Mouse (Mus musculus) layer of hippocampus, postnatal 10 days (tissue): ENCODE results near the gene Pcdh9. TPM values are rescaled to one million over a fixed set of nuclear protein-coding genes. Genes with fewer than 3 reads are reported as not detected.

Experiments used
- DNase-seq, 2 experiments: peaks; one replicate each; pipeline ENCODE4 v3.0.0; 2021; ENCODE audit warnings: low spot score in 2 of 2
- total RNA-seq, 2 experiments: library from RNA; stranded (reverse); gene quantifications; 2 replicates each; pipeline ENCODE4 v1.2.3; 2021

Gene Pcdh9
- total RNA-seq, 2 experiments from 2014 or later: 150 to 158 TPM

DNA sequence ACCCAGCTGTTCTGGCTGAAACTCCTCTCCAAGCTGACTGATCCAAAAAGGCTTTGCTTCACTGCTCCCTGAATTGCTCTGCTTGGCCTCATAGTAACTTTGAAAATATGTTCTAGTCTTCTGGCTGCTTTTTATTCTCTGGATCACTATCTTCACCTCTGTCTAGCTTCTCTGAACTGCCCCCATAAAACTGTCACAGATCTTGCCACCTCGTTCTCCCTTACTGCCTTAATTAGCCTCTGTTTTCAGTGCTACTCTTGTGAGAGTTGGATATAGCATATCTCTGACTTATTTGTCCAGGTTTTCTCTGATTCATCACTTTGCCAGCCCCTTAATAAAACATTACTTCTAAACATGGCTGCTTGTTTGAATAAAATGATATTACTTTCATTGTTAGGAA is 481.2 kb downstream of the Pcdh9 start:
- no peak for DNase-seq

DNA sequence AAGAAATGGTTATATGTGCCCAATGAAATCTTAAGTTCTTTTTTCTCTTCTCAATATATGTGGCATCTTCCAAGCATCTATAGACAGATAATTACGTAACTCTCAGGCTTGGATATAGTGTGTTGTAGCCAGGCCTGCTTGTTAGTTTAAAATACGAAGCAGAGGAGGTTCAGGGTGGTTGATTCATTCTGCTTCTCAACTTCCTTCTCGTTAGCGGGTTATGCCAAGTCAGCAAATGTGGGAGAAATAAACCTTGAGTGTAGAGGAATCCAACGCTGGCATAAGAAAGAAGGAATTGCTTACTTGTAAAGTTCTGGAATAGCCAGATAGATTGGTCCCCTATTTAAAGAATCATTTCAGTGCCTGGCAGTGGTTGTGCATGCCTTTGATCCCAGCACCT is 482.7 kb downstream of the Pcdh9 start:
- DNase-seq: no peak

DNA sequence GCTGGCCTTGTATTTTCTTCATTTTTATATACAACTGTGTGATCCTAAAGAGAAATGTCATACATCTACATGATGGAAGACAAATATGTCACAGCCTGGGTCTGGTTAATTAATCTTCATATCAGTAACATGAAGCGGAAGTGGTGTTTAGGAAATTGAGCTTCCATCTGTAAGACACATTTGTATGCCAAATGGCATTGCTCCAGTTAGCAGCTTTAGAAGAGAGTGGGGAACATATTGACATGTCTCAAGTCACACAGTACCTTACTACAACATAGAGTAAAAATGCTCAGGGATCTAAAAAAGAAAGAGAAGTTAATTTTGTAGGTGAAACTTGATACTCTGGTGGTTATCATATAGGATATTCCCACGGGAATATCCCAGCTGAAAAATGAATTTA is 505.4 kb downstream of the Pcdh9 start:
- DNase-seq: no peak

DNA sequence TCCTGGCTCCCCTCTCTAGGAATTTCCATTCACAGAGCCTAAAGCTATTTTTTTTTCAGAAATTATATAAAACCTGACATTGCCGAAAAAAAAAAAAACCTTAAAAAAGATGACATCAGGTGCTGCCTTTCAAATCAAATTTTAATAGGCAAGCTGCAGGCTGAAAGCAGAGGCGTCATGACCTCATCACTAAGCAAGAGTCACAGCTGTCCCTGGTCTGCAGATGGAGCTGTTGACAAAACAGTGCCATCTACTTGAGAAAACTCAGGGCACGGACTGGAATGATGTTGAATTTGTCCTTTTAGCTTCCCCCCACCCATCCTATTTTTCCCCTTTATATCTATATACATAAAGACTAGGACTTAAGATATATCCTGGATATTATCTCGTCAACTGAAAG is 509.3 kb downstream of the Pcdh9 start:
- peak in 1 of 2 experiments; percentile 31 for DNase-seq

DNA sequence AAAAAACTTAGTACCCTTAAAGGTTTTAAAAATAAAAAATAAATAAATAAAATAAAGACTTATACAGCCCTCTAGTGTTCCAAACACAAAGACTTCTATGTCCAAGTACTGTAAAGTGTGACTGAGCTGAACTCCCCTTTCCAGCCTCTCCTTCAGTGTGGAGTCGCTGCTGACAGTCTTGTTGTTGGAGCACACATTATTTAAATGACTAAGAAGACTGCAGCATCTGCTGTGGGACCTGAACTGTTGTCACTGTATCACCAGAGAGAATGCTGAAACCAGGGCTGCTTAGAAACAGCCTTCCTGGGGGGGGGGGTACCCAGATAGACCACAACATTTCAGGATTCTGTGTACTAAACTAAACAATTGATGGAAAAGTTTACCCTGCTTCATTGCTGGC is 509.7 kb downstream of the Pcdh9 start:
- no peak for DNase-seq

DNA sequence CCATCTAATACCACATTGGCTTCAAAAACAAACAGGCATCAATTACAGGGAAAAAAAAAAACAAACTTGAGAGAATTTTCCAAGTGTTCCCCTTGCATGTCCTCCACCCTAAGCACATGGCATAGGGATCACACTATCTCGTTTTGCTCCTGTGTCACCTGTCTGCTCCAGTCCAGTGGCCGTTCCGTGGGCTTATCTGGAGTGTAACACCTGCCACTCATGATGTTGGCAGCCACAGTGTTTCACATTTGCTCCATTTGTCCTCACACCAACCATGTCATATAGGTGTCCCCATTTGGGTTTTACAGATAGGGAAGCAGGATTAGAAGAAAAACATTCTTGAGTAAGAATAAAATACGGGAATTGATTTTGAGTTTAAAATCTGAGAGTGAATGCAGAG is 514.3 kb downstream of the Pcdh9 start:
- DNase-seq: no peak

DNA sequence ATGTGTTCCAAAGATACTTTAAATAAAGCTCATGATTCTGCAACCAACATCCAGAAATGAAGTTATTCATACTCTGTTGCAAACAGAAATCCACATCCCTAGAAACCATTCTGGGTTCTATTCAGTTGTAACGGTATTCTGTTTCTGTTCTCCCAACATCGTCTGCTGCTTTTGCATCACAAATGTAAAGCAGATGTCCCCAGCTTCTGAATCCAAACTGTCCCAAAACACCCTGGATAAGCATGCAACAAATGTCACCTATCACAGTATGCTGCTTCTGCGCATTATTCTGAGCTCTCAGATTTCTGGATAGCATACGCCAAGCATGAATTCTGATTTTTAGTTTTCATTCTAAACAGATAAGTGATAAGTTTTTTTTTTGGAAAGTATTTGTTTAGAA is 516.3 kb downstream of the Pcdh9 start:
- DNase-seq: no peak

DNA sequence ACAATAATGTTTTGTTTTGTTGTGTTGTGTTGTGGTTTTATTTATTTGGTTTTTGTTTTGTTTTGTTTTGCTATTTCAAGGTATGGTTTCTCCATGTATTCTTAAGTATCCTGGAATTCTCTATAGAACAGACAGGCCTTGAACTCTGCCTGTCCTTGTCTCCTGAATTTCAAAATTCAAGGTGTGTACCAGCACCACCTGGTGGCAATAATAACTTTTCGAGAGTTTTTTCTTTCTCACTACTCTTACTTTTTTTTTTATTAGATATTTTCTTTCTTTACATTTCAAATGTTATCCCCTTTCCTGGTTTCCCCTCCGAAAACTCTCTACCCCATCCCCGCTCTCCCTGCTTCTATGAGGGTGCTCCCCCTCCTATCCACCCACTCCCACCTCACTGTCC is 536.3 kb downstream of the Pcdh9 start:
- no peak for DNase-seq

DNA sequence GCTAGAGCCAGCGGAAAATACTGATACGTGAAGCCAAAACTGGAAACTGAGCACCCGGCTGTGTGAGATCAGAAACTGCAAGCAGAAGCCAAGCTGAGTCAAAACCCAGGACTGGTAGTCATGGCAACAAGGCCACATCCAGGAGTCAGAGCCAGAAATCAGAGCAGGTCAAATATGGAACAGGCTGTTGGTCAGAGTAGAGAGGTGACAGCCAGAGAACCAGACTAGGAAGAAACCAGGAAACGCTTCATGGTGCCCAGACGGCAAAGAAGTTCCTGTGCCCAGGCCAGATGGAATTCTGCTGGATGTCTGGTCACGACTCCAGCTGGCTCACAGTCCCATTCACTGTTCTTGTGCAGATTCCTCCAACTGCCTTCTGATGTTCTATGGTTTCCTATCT is 539.6 kb downstream of the Pcdh9 start:
- peak; percentile 62 to 63 for DNase-seq

DNA sequence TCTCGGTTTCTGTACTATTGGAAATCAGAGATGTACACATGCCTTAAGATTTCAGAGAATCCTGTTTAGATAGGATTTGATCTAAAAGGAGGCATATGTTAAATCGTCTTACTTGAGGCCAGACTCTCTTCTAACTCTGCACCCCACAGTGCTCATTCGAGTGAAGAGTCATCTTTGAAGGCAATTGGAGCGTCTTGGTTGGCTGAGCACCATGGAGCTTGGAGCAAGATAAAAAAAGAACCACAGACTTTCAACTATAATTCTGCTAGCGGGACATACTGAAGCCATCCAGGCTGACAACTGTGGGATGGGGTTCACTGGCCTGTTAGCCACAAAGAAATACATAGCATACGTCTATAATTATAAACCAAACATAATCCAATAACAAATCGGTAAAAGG is 541.3 kb downstream of the Pcdh9 start:
- no peak for DNase-seq

DNA sequence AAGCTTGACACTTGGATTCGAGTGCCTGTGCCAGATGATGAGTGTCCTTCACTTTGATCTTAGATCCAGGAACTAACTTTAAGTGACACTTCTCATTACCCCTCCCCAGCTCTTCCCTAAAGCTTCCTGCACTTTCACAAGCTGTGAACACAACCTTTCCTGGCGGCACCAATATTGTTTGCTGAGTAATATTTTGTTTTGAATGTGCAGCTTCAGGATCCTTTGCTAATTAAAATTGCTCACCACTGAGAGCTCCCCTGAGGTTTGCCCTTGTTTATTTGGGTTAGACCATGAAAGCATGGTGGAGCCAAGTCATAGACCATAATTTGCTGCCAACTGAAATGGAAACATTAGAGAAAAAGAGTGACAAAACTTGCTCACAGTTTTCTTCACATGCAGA is 543.4 kb downstream of the Pcdh9 start:
- no peak for DNase-seq

DNA sequence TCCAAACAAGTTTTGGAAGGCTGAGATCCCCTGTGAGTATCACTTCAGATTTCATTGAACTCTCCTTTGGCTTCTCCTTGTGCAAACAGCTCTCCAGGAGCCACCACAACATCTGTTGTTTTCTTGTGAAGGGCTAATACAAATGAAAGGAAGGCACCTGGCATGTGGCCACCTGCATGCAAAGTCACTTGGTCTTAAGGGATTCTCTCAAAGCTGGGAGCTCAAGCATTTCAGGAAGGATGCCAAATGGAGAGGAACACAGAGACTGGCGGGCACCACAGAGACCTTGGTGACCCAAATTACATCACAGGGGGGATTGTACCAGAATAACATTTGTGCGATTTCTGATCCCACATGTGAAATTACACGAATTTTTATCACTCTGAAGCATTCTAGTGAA is 547.7 kb downstream of the Pcdh9 start:
- DNase-seq: no peak

DNA sequence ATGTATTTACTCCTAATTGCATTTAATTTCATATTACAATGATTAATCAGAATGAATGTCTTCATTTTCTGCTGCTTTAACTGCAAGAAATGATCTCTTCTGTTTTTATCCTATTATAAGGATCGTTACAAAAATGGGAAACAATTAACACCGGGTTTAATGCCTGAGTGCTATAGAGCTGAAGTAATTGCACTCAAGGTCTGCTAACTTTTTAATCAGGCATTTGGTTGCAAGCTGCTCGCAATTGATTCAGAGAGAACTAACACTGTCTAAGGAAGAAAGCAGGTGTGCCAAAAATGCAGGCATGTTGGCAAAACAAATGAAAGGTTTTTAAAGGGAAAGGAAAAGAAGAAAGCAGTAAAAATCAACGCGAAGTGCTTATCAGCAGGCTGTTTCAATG is 549.1 kb downstream of the Pcdh9 start:
- DNase-seq: no peak

DNA sequence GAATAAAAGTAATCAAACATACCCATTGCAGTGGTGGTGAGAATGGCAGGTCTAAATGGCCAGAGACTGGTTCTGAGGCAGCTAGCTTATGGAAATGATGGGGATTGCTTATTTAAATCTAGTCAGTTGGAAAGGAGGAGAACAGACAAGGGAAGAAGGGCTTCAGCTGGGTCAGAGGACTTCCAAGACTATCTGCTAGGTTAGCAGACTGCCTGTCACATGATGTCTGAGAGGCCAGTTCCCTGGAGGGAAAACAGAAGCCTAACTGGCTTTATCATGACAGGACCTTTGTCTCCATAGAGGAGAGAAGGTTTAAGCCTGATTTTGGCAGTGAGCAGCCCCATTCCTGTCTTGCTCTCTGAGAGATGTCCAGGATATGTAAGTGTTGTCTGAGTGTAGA is 561.2 kb downstream of the Pcdh9 start:
- no peak for DNase-seq

DNA sequence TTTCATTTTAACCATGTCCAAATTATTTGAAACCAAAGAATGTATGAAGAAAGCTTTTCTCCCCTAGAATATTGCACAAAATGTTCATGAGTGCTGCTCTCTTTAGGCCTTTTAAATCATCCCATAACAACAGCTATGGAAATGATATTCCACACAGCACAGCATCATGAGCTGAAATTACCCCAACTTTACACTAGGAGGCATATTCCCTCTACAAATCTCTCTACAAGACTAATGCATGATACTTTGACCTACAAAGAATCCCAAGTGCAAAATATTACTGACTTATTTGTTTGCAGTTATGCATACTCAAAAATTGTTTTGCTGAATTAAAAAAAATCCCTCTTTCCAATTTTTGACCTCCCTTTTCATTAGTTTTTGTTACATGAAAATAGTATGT is 573.1 kb downstream of the Pcdh9 start:
- no peak for DNase-seq

DNA sequence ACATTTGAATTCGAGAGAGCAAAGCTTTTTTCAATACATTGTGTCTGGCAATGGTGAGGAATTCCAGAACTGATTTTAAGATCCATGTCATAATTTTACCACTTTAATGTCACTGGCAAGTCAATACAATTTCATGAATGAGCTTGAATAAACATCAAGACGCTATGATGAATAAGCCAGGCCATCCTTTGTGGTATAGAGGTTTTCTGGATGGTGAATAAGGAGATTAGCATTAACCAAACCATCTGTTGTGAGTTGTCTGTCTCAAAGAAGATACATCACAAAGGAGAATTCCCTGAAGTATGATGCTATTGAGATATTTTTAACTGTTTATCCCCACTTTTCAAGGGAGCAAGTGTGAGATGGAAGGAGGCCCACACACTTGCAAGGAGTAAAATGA is 602.1 kb downstream of the Pcdh9 start:
- DNase-seq: no peak

DNA sequence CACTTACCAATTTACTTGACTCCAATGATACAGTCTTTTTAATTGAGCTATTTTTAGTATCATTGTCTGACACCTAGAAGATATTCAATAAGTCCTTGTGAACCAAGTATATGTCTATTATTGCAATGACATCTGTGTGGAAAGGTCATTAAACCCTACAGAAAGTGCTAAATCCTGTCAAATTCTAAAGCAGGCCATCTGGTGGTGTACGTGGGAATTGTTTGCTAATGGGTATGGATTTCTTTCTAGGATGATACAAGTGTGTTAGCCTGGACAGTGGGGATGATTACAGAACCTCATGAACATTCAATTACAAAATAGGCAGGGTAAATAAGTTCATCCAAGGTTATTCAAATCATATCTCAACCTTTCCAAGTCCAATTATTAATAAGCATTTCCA is 602.8 kb downstream of the Pcdh9 start:
- DNase-seq: no peak

DNA sequence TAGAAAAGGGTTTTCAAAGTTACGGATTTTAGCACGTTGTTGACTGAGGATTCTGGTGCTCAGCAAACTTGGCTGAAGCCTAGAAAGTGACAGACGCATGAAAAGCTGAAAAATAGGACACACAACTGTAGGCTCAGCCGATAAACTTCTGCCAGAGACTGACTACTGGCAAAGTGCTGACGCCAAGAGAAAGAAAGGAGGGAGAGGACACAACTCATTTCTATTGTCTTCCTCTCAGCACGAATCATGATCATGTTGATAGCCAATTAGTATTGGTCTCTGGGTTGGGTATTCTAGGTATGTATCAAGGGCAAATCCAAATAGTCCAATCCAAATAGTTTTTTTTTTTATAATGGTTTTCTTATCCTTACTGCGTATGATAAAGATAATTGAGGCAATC is 605.3 kb downstream of the Pcdh9 start:
- DNase-seq: no peak

DNA sequence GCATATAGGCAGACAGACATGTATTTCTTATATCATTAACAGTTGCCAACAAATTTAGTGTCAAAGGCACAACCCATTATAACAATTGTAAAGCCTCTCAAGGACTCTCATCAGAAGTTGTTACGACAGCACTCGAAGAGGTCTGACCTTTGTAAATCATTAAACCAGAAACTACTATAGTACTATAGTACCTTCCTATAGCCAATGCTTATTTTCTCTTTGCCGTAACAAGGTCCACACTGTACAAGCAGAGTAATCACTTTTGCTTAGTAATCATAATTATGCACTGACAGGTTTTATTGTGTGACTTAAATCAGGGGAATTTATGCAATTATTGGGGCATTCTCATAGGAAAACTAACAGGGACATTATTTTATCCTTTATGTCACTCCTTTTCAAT is 606.5 kb downstream of the Pcdh9 start:
- no peak for DNase-seq

DNA sequence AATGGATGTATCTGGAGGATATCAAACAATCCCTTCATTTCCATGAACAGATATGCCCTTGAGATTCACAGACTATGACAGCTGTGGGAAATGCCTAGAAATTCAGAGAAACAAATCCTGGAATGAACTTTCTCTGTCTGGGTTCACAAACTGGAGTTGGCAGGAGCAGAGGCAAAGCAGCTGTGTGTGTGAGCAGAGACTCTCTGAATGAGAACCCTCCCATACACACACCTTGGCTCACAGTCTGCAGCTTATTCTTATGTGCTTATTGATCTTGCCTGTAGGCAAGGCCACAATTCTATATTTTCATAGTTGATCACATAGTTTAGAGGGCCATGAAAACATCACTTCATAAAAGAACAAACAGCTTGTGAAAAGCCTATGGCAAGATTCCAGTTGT is 614.8 kb downstream of the Pcdh9 start:
- no peak for DNase-seq

DNA sequence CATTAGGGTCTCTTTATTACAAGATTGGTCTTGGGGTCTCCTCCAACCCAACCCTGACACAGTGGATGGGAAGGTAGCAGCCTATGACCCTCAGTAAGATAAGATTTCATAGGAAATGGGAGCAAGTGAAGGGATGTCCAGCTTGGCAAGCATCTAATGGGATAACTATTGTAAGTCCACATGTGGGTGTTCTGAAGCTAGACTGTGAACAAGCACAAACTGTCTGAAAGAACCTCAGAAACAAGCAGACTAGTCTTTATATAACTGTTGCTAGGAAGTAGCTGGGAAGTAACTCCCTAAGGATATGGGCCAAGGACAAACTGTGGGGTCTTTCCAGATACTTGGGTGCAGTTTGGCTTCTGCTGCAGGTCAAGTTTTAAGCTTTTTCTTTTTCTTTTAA is 615.7 kb downstream of the Pcdh9 start:
- no peak for DNase-seq

DNA sequence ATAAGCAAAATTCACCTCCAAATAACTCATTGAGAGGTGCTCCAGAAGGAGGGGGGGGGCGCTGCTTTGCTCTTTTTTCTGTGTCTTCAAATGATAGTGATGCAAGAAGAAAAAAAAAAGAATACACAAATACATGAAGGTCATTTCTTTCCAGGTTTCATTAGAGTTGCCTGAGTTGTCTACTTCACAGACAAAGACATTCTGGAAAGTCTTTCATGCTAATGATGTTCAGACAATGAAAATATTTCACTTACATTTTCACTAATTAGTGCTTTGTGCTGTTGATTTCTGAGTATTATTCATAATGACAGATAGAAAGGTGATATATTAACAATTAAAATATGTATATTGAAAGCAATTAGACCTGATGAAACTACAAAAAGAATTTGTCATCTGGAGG is 637.1 kb downstream of the Pcdh9 start:
- DNase-seq: no peak

DNA sequence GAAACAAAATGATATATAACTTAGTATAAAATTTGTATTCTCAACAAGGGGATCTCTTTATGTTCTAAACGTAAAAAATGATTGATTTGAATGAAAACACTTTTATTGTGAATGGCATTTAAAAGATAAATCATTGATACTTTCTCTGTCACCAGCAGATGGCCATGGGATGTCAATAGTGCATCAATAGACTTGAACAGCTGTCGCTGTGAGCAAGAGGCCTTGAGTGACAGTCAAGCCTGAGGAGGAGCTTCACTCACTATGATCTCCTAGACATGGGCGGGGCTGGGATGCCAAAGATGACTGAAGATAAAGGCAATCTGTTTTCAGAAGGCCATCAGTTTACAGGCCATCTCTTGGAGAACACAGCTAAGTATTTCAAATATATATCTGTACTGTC is 650.2 kb downstream of the Pcdh9 start:
- no peak for DNase-seq

DNA sequence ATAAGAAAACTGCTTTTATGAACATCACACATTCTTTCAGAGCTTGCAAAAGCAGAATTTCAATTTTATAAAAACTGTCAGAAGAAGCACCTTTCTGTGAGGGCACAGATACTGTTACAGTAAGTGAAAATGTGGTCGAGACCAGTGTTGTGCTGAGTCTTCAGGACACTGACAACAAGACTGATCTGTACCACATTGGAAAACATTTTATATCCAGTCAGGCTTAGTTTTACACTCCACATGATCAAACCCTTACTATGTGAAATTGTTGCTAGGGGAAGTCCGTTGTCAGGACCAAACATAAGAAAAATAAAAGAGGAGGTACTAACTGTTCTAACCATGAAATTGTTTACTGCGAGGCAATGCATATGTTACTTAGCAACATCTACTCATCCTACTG is 656.1 kb downstream of the Pcdh9 start:
- no peak for DNase-seq

DNA sequence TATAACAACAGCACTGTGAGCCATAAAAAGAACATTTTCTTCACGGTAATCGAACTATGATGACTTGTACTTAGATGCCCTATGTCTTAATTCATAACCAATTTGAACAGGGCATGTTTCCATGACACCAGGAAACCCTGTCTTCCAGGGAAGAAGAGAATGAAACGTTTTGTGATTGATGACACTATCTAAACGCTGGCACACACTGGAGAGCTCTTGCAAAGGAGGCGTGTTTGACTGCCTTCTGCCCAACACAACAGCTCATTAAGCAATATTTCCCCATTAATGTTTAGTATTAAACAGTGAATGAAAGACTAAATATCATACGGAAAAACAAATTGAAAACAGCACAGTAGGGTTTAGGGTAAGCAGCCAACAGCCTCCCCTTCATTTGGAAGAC is 656.9 kb downstream of the Pcdh9 start:
- no peak for DNase-seq
